Mouse (Mus musculus) brain, adult 2 months (tissue): Measurements from ENCODE around the gene Tmod2.
A peak's percentile ranks its signal among the peaks of the same experiment; 100 is the strongest.
"Not testable (repeated sequence)": the region's sequence is repeated elsewhere in the genome, so short reads cannot be mapped to it uniquely, and the experiment has no call there.

Experiments
- DNase-seq: peaks from one replicate; pipeline ENCODE4 v3.0.0; 2011; ENCODE audit warnings: low read depth, low spot score

Gene Tmod2

GRCm38 (mm10) chr9:75553719-75554118 lies 57.4 kb downstream of the Tmod2 start:
- no peak for DNase-seq

GRCm38 (mm10) chr9:75551342-75551741 lies 59.8 kb downstream of the Tmod2 start:
- DNase-seq: peak; percentile 81

- DNase-seq: no peak
Measured at GRCm38 (mm10) chr9:75549010-75549409, 62.1 kb downstream of the Tmod2 start.

GRCm38 (mm10) chr9:75546885-75547553 lies 64.1 kb downstream of the Tmod2 start:
- peak; percentile 47 for DNase-seq

GRCm38 (mm10) chr9:75545514-75545913 lies 65.6 kb downstream of the Tmod2 start:
- no peak for DNase-seq

- no peak for DNase-seq
Measured at GRCm38 (mm10) chr9:75541497-75541896, 69.6 kb downstream of the Tmod2 start.

- DNase-seq: no peak
Measured at GRCm38 (mm10) chr9:75536422-75536821, 74.7 kb downstream of the Tmod2 start.

GRCm38 (mm10) chr9:75534431-75534962 lies 76.6 kb downstream of the Tmod2 start:
- DNase-seq: no peak

GRCm38 (mm10) chr9:75532989-75533388 lies 78.1 kb downstream of the Tmod2 start:
- DNase-seq: not testable (repeated sequence)

GRCm38 (mm10) chr9:75532461-75532860 lies 78.7 kb downstream of the Tmod2 start:
- no peak for DNase-seq

GRCm38 (mm10) chr9:75529358-75529757 lies 81.8 kb downstream of the Tmod2 start:
- DNase-seq: peak; percentile 52

- no peak for DNase-seq
Measured at GRCm38 (mm10) chr9:75528096-75528495, 83.0 kb downstream of the Tmod2 start.

GRCm38 (mm10) chr9:75527368-75528059 lies 83.6 kb downstream of the Tmod2 start:
- DNase-seq: peak; percentile 52

GRCm38 (mm10) chr9:75523646-75524045 lies 87.5 kb downstream of the Tmod2 start:
- peak; percentile 78 for DNase-seq

GRCm38 (mm10) chr9:75522217-75522616 lies 88.9 kb downstream of the Tmod2 start:
- DNase-seq: no peak

- DNase-seq: peak; percentile 74
Measured at GRCm38 (mm10) chr9:75521788-75522187, 89.3 kb downstream of the Tmod2 start.

GRCm38 (mm10) chr9:75520940-75521339 lies 90.2 kb downstream of the Tmod2 start:
- no peak for DNase-seq

GRCm38 (mm10) chr9:75517751-75518150 lies 93.4 kb downstream of the Tmod2 start:
- DNase-seq: no peak
